18 mouse cellular contexts compared by ENCODE assay signal in genomic region chr12:66707431-66707830, GRCm38 (mm10).
DNase-seq lines count a peak whose midpoint lies in the region; ATAC-seq and TF ChIP-seq lines count a peak whose summit lies in the region.
"Had no signal": no experiment of that assay in that cellular context is flagged by ENCODE, and none has a peak within 500 bp of the region (broad histone marks: within the 10 kb centered on the region; RNA-seq: fewer than 3 reads in every experiment).

No protein-coding gene starts in this region.

- no peaks in the 10 kb centered on the region for H3K4me1 ChIP-seq in forebrain, embryonic 16.5 days (replicated peaks; ENCODE audit: control insufficient read depth, insufficient read depth, low read length)
- H3K4me1 ChIP-seq in forebrain, embryonic 10.5 days = no peaks in the 10 kb centered on the region
- H3K4me1 ChIP-seq in limb, embryonic 15.5 days = no peaks in the 10 kb centered on the region
- H3K4me1 ChIP-seq in limb, embryonic 10.5 days = no peaks in the 10 kb centered on the region
- peaks cover 0 to 4% of the 10 kb centered on the region in 2 experiments; a peak in 1 of 4 replicates for H3K4me1 ChIP-seq in CH12.LX (ENCODE audit: control insufficient read depth in 1 of 2, insufficient read depth in 2 of 2)
- H3K4me1 ChIP-seq: forebrain, embryonic 12.5 days; heart, embryonic 13.5 days; hindbrain, embryonic 15.5 days had no signal

- H3K9ac ChIP-seq in forebrain, embryonic 16.5 days (replicated peaks; ENCODE audit: low read depth, low read length) = no peak overlapping the region
- no peak overlapping the region for H3K9ac ChIP-seq in limb, embryonic 15.5 days
- H3K9ac ChIP-seq in CH12.LX (ENCODE audit: insufficient read depth, low read depth) = no peak overlapping the region
- H3K9ac ChIP-seq: forebrain, embryonic 12.5 days; heart, embryonic 13.5 days; hindbrain, embryonic 15.5 days had no signal

- ATAC-seq in forebrain, embryonic 16.5 days = 0 out of 2 replicates have a peak, but pooled peaks have one; percentile 40
- 0 out of 2 replicates have a peak, but pooled peaks have one; percentile 44 for ATAC-seq in limb, embryonic 15.5 days (ENCODE audit: insufficient number of reproducible peaks, low FRiP score, low TSS enrichment, low read depth)
- ATAC-seq: intestine, embryonic 16.5 days had no signal

- H3K4me3 ChIP-seq in forebrain, embryonic 16.5 days (replicated peaks; ENCODE audit: low read length) = no peak overlapping the region
- H3K4me3 ChIP-seq in forebrain, embryonic 10.5 days = no peak overlapping the region
- H3K4me3 ChIP-seq in limb, embryonic 15.5 days = no peak overlapping the region
- H3K4me3 ChIP-seq in limb, embryonic 10.5 days = no peak overlapping the region
- H3K4me3 ChIP-seq in CH12.LX (replicated peaks in 1 of 3; ENCODE audit: low read depth in 2 of 3, low read length in 2 of 3, poor library complexity in 1 of 3) = no peak overlapping the region
- H3K4me3 ChIP-seq: forebrain, embryonic 12.5 days; heart, embryonic 13.5 days; hindbrain, embryonic 15.5 days had no signal

- no peak for DNase-seq in forebrain, embryonic 10.5 days (ENCODE audit: extremely low spot score, low spot score)
- no peak for DNase-seq in limb, embryonic 10.5 days (ENCODE audit: low spot score)
- peak; percentile 52 for DNase-seq in CH12.LX (ENCODE audit: extremely low read depth)
- no peak for DNase-seq in ovary, postnatal 36 days (ENCODE audit: low spot score)
- no peak for DNase-seq in T-cell, adult 2 months (ENCODE audit: low spot score)
- DNase-seq: cerebellum, adult 2 months; cerebellum, postnatal 10 days; gastrocnemius, postnatal 36 days; heart, adult 11 months; heart, postnatal 36 days; kidney, adult 8-10 months had no signal

- H3K36me3 ChIP-seq in forebrain, embryonic 16.5 days (ENCODE audit: control insufficient read depth, insufficient read depth) = no peaks in the 10 kb centered on the region
- no peaks in the 10 kb centered on the region for H3K36me3 ChIP-seq in forebrain, embryonic 10.5 days (replicated peaks)
- H3K36me3 ChIP-seq in limb, embryonic 15.5 days = no peaks in the 10 kb centered on the region
- no peaks in the 10 kb centered on the region for H3K36me3 ChIP-seq in limb, embryonic 10.5 days
- no peaks in the 10 kb centered on the region for H3K36me3 ChIP-seq in CH12.LX (replicated peaks in 1 of 2; ENCODE audit: control insufficient read depth in 1 of 2, insufficient read depth in 1 of 2, low read length in 1 of 2)
- H3K36me3 ChIP-seq: forebrain, embryonic 12.5 days; G1E; heart, embryonic 13.5 days; hindbrain, embryonic 15.5 days had no signal

- H3K79me2 ChIP-seq in CH12.LX (replicated peaks; ENCODE audit: control insufficient read depth, extremely low read depth, insufficient read depth, poor library complexity, severe bottlenecking) = no peaks in the 10 kb centered on the region

- in situ Hi-C loops in CH12.LX (cut with MboI; ENCODE audit: low pct_ligation_motif_present, low pct_unique_long_range_greater_than_20kb, low sequenced_read_pairs) = no loop called here

- H3K27me3 ChIP-seq in forebrain, embryonic 16.5 days (replicated peaks; ENCODE audit: control insufficient read depth, insufficient read depth, low read length) = no peaks in the 10 kb centered on the region
- H3K27me3 ChIP-seq in forebrain, embryonic 10.5 days (ENCODE audit: poor library complexity, severe bottlenecking) = no peaks in the 10 kb centered on the region
- no peaks in the 10 kb centered on the region for H3K27me3 ChIP-seq in limb, embryonic 15.5 days
- no peaks in the 10 kb centered on the region for H3K27me3 ChIP-seq in limb, embryonic 10.5 days (ENCODE audit: low read depth, poor library complexity, severe bottlenecking)
- H3K27me3 ChIP-seq in CH12.LX (replicated peaks) = no peaks in the 10 kb centered on the region
- H3K27me3 ChIP-seq: forebrain, embryonic 12.5 days; heart, embryonic 13.5 days; hindbrain, embryonic 15.5 days had no signal

- no peak for TF ChIP-seq POLR2A in CH12.LX (IDR thresholded peaks at IDR 0.05; ENCODE audit: low read depth, low read length)

- no peak for TF ChIP-seq CTCF in CH12.LX (conservative IDR thresholded peaks at IDR 0.05 in 1 of 2, IDR thresholded peaks at IDR 0.05 in 1 of 2; ENCODE audit: low read depth in 2 of 2, low read length in 2 of 2)

- H3K4me2 ChIP-seq in forebrain, embryonic 16.5 days (ENCODE audit: low read length) = no peak overlapping the region
- no peak overlapping the region for H3K4me2 ChIP-seq in limb, embryonic 15.5 days
- H3K4me2 ChIP-seq in CH12.LX (ENCODE audit: insufficient read depth, low read depth, poor library complexity, severe bottlenecking) = no peak overlapping the region
- H3K4me2 ChIP-seq: forebrain, embryonic 12.5 days; heart, embryonic 13.5 days; hindbrain, embryonic 15.5 days had no signal

- no peak overlapping the region for H3K27ac ChIP-seq in forebrain, embryonic 16.5 days (ENCODE audit: low read length)
- no peak overlapping the region for H3K27ac ChIP-seq in forebrain, embryonic 10.5 days
- H3K27ac ChIP-seq in limb, embryonic 15.5 days = 0 out of 2 replicates have a peak overlapping the region, but pooled peaks have one; percentile 38
- no peak overlapping the region for H3K27ac ChIP-seq in limb, embryonic 10.5 days
- no peak overlapping the region for H3K27ac ChIP-seq in CH12.LX (ENCODE audit: insufficient read depth, low read depth)
- H3K27ac ChIP-seq: forebrain, embryonic 12.5 days; heart, embryonic 13.5 days; hindbrain, embryonic 15.5 days had no signal

- TF ChIP-seq RAD21 in CH12.LX (IDR thresholded peaks at IDR 0.05; ENCODE audit: low read depth, low read length) = no peak

- dilution Hi-C loops in CH12.LX (cut with MboI; ENCODE audit: extremely low pct_ligation_motif_present, extremely low pct_unique_long_range_greater_than_20kb, low sequenced_read_pairs) = no loop called here

- 20% methylated on average over 2 of the region's 2 CpGs for WGBS in forebrain, embryonic 16.5 days
- 32% methylated on average over 2 of the region's 2 CpGs for WGBS in forebrain, embryonic 10.5 days
- WGBS in limb, embryonic 15.5 days = 13% methylated on average over 2 of the region's 2 CpGs
- WGBS in limb, embryonic 10.5 days = 27% methylated on average over 2 of the region's 2 CpGs

- TF ChIP-seq EP300 in CH12.LX (IDR thresholded peaks at IDR 0.05; ENCODE audit: low read length) = peak; percentile 35; the same call in 1 of the 2 replicates

- H3K9me3 ChIP-seq in forebrain, embryonic 16.5 days (ENCODE audit: control insufficient read depth, low read length) = no peaks in the 10 kb centered on the region
- no peaks in the 10 kb centered on the region for H3K9me3 ChIP-seq in forebrain, embryonic 10.5 days
- no peaks in the 10 kb centered on the region for H3K9me3 ChIP-seq in limb, embryonic 15.5 days
- no peaks in the 10 kb centered on the region for H3K9me3 ChIP-seq in limb, embryonic 10.5 days (replicated peaks)
- H3K9me3 ChIP-seq in CH12.LX (replicated peaks; ENCODE audit: low read length) = no peaks in the 10 kb centered on the region
- H3K9me3 ChIP-seq: forebrain, embryonic 12.5 days; G1E; heart, embryonic 13.5 days; hindbrain, embryonic 15.5 days had no signal

TF ChIP-seq in CH12.LX, 34 proteins besides CTCF, POLR2A, EP300 and RAD21:
- TF ChIP-seq MAFK (IDR thresholded peaks at IDR 0.05; ENCODE audit: insufficient replicate concordance, low read length) (no peak), BHLHE40 (IDR thresholded peaks at IDR 0.05; ENCODE audit: low read depth, low read length) (peak; percentile 94), ZKSCAN1 (IDR thresholded peaks at IDR 0.05; ENCODE audit: borderline replicate concordance, low read depth, low read length) (no peak), ETS1 (conservative IDR thresholded peaks at IDR 0.05; ENCODE audit: low read depth, low read length) (peak; percentile 61), NELFE (IDR thresholded peaks at IDR 0.05; ENCODE audit: low read depth, low read length) (no peak)
